Mouse (Mus musculus): ENCODE results near the gene Senp6.

GRCm38 (mm10) chr9:80037262-80037996 is 29.3 kb upstream of the Senp6 start:
- no peak for TF ChIP-seq CTCF (IDR thresholded peaks at IDR 0.05; ENCODE audit: control insufficient read depth, insufficient read depth, low read length)
- no peak for TF ChIP-seq POLR2A (IDR thresholded peaks at IDR 0.05; ENCODE audit: borderline replicate concordance, control insufficient read depth, low read depth, low read length)
